Mouse (Mus musculus): ENCODE measurements around the gene Vps51.

GRCm38 (mm10) chr19:6058513-6058912 is 18.5 kb downstream of the Vps51 start:
- no peak for TF ChIP-seq CTCF (IDR thresholded peaks at IDR 0.05; ENCODE audit: low read depth, low read length)
- no peak for TF ChIP-seq POLR2A (IDR thresholded peaks at IDR 0.05; ENCODE audit: insufficient read depth, low read length)

All from ES-Bruce4 (cell line).